Mouse (Mus musculus): ENCODE measurements around the gene Rbbp8nl.

Gene Rbbp8nl

GRCm38 (mm10) chr2:180257963-180258865 is 31.5 kb downstream of the Rbbp8nl start:
- no peak for DNase-seq (ENCODE audit: low read depth, low spot score)

GRCm38 (mm10) chr2:180257001-180257521 is 32.6 kb downstream of the Rbbp8nl start, which contains the start of gene Rps21:
Rps21 (plus strand) TSS chr2:180257377.
- peak; percentile 100 for DNase-seq (ENCODE audit: low read depth, low spot score)

- no peak for DNase-seq (ENCODE audit: low read depth, low spot score)
Measured at GRCm38 (mm10) chr2:180256296-180257000, 33.2 kb downstream of the Rbbp8nl start.

GRCm38 (mm10) chr2:180255701-180256100 is 34.0 kb downstream of the Rbbp8nl start:
- DNase-seq (ENCODE audit: low read depth, low spot score) = peak; percentile 64

- DNase-seq (ENCODE audit: low read depth, low spot score) = no peak
Measured at GRCm38 (mm10) chr2:180254436-180255209, 35.1 kb downstream of the Rbbp8nl start.

GRCm38 (mm10) chr2:180251838-180252237 is 37.8 kb downstream of the Rbbp8nl start:
- DNase-seq (ENCODE audit: low read depth, low spot score) = peak; percentile 24

- peak; percentile 94 for DNase-seq (ENCODE audit: low read depth, low spot score)
Measured at GRCm38 (mm10) chr2:180250930-180251611, 38.6 kb downstream of the Rbbp8nl start.

- DNase-seq (ENCODE audit: low read depth, low spot score) = peak; percentile 77
Measured at GRCm38 (mm10) chr2:180248947-180249660, 40.6 kb downstream of the Rbbp8nl start.

GRCm38 (mm10) chr2:180247916-180248315 is 41.8 kb downstream of the Rbbp8nl start:
- DNase-seq (ENCODE audit: low read depth, low spot score) = no peak

- DNase-seq (ENCODE audit: low read depth, low spot score) = no peak
Measured at GRCm38 (mm10) chr2:180243108-180243507, 46.6 kb downstream of the Rbbp8nl start.

- DNase-seq (ENCODE audit: low read depth, low spot score) = peak; percentile 62
Measured at GRCm38 (mm10) chr2:180238591-180238990, 51.1 kb downstream of the Rbbp8nl start.

GRCm38 (mm10) chr2:180237601-180238345 is 51.9 kb downstream of the Rbbp8nl start:
- DNase-seq (ENCODE audit: low read depth, low spot score) = no peak

GRCm38 (mm10) chr2:180236930-180237329 is 52.7 kb downstream of the Rbbp8nl start:
- no peak for DNase-seq (ENCODE audit: low read depth, low spot score)

GRCm38 (mm10) chr2:180236500-180236899 is 53.2 kb downstream of the Rbbp8nl start:
- no peak for DNase-seq (ENCODE audit: low read depth, low spot score)

GRCm38 (mm10) chr2:180235788-180236187 is 53.9 kb downstream of the Rbbp8nl start:
- no peak for DNase-seq (ENCODE audit: low read depth, low spot score)

- no peak for DNase-seq (ENCODE audit: low read depth, low spot score)
Measured at GRCm38 (mm10) chr2:180234980-180235379, 54.7 kb downstream of the Rbbp8nl start.

- DNase-seq (ENCODE audit: low read depth, low spot score) = no peak
Measured at GRCm38 (mm10) chr2:180234353-180234752, 55.3 kb downstream of the Rbbp8nl start.

GRCm38 (mm10) chr2:180233101-180233904 is 56.4 kb downstream of the Rbbp8nl start:
- peak; percentile 49 for DNase-seq (ENCODE audit: low read depth, low spot score)

- DNase-seq (ENCODE audit: low read depth, low spot score) = peak; percentile 34
Measured at GRCm38 (mm10) chr2:180230482-180230881, 59.2 kb downstream of the Rbbp8nl start.
